ENCODE assay signal across 18 mouse cellular contexts in genomic region chr11:70679894-70680293, GRCm38 (mm10). TPM values are rescaled to one million over a fixed set of nuclear protein-coding genes. Genes with fewer than 3 reads are reported as not detected.
DNase-seq lines count a peak whose midpoint lies in the region; ATAC-seq and TF ChIP-seq lines count a peak whose summit lies in the region.
"Had no signal": no experiment of that assay in that cellular context is flagged by ENCODE, and none has a peak within 500 bp of the region (broad histone marks: within the 10 kb centered on the region; RNA-seq: fewer than 3 reads in every experiment).

No protein-coding gene starts in this region.

- H3K79me2 ChIP-seq in CH12.LX (replicated peaks; ENCODE audit: control insufficient read depth, extremely low read depth, insufficient read depth, poor library complexity, severe bottlenecking) = no peaks in the 10 kb centered on the region

- H3K36me3 ChIP-seq in CH12.LX (replicated peaks in 1 of 2; ENCODE audit: control insufficient read depth in 1 of 2, insufficient read depth in 1 of 2, low read length in 1 of 2) = peaks cover 64 to 93% of the 10 kb centered on the region in 2 experiments

- peak overlapping the region; percentile 24; the same call in 1 of the 2 replicates for H3K27ac ChIP-seq in layer of hippocampus, adult 2 months
- no peak overlapping the region for H3K27ac ChIP-seq in CH12.LX (ENCODE audit: insufficient read depth, low read depth)
- H3K27ac ChIP-seq: heart, adult 2 months; left cerebral cortex, adult 2 months; liver, embryonic 14.5 days; midbrain, embryonic 15.5 days had no signal

- no peak for TF ChIP-seq CTCF in layer of hippocampus, adult 2 months (conservative IDR thresholded peaks at IDR 0.05)
- TF ChIP-seq CTCF in CH12.LX (conservative IDR thresholded peaks at IDR 0.05 in 1 of 2, IDR thresholded peaks at IDR 0.05 in 1 of 2; ENCODE audit: low read depth in 2 of 2, low read length in 2 of 2) = no peak

- H3K9me3 ChIP-seq in CH12.LX (replicated peaks; ENCODE audit: low read length) = no peaks in the 10 kb centered on the region
- H3K9me3 ChIP-seq: midbrain, embryonic 15.5 days had no signal

- no peak for DNase-seq in layer of hippocampus, adult 2 months (ENCODE audit: low spot score in 2 of 2)
- DNase-seq in layer of hippocampus, adult 8-10 months (ENCODE audit: low spot score in 2 of 2) = no peak
- peak; percentile 76 for DNase-seq in CH12.LX (ENCODE audit: extremely low read depth)
- no peak for DNase-seq in gastrocnemius, adult 8-10 months (ENCODE audit: low spot score in 2 of 2)
- DNase-seq in kidney, adult 9 months = no peak
- DNase-seq: adrenal gland, adult 8-10 months; cerebellum, adult 18-20 months; heart, postnatal 10 days; kidney, postnatal 14 days; thymus, postnatal 36 days had no signal

- dilution Hi-C loops in CH12.LX (cut with MboI; ENCODE audit: extremely low pct_ligation_motif_present, extremely low pct_unique_long_range_greater_than_20kb, low sequenced_read_pairs) = no loop called here

- H3K9ac ChIP-seq in CH12.LX (ENCODE audit: insufficient read depth, low read depth) = no peak overlapping the region
- H3K9ac ChIP-seq: liver, embryonic 14.5 days; midbrain, embryonic 15.5 days had no signal

- H3K4me2 ChIP-seq in CH12.LX (ENCODE audit: insufficient read depth, low read depth, poor library complexity, severe bottlenecking) = no peak overlapping the region
- H3K4me2 ChIP-seq: midbrain, embryonic 15.5 days had no signal

- TF ChIP-seq RAD21 in CH12.LX (IDR thresholded peaks at IDR 0.05; ENCODE audit: low read depth, low read length) = no peak

- no peak overlapping the region for H3K4me3 ChIP-seq in layer of hippocampus, adult 2 months
- H3K4me3 ChIP-seq in CH12.LX (replicated peaks in 1 of 3; ENCODE audit: low read depth in 2 of 3, low read length in 2 of 3, poor library complexity in 1 of 3) = no peak overlapping the region
- H3K4me3 ChIP-seq: heart, adult 2 months; left cerebral cortex, adult 2 months; midbrain, embryonic 15.5 days had no signal

- ATAC-seq in granulocyte monocyte progenitor cell, adult 5-6 weeks (replicated peaks; ENCODE audit: poor library complexity, severe bottlenecking) = peak; percentile 98
- peak; percentile 98 for ATAC-seq in megakaryocyte, adult 5-6 weeks (ENCODE audit: poor library complexity, severe bottlenecking)
- ATAC-seq in CD4-positive, CD25-positive, alpha-beta regulatory T cell, adult 4 months = no peak
- ATAC-seq: forebrain, embryonic 16.5 days; midbrain, embryonic 15.5 days had no signal

- no peak for TF ChIP-seq POLR2A in CH12.LX (IDR thresholded peaks at IDR 0.05; ENCODE audit: low read depth, low read length)

- in situ Hi-C loops in CH12.LX (cut with MboI; ENCODE audit: low pct_ligation_motif_present, low pct_unique_long_range_greater_than_20kb, low sequenced_read_pairs) = no loop called here

- no peak for TF ChIP-seq EP300 in CH12.LX (IDR thresholded peaks at IDR 0.05; ENCODE audit: low read length)

- H3K4me1 ChIP-seq in CH12.LX (ENCODE audit: control insufficient read depth in 1 of 2, insufficient read depth in 2 of 2) = peaks cover 0 to 60% of the 10 kb centered on the region in 2 experiments

- no peaks in the 10 kb centered on the region for H3K27me3 ChIP-seq in CH12.LX (replicated peaks)
- H3K27me3 ChIP-seq: midbrain, embryonic 15.5 days had no signal

TF ChIP-seq in CH12.LX, 34 proteins besides CTCF, POLR2A, EP300 and RAD21:
- TF ChIP-seq ZNF384 (IDR thresholded peaks at IDR 0.05; ENCODE audit: low read depth, low read length) (peak; percentile 34; the same call in 1 of the 2 replicates), MXI1 (IDR thresholded peaks at IDR 0.05; ENCODE audit: low read depth, low read length) (no peak)

RNA-seq across cellular contexts. Expression of gene Camta2, which starts 8.0 kb away (rescaled TPM):
- 100 to 1,000 TPM; 387 to 403 TPM for total RNA-seq in layer of hippocampus, adult 2 months (2021)
- 100 to 1,000 TPM; 291 to 332 (median 307) TPM for total RNA-seq in layer of hippocampus, adult 8-10 months (2022)
- total RNA-seq in CH12.LX (2012; rRNA removed) = 4.0 and 4.9 TPM in 2 replicates
- total RNA-seq in CH12.LX (2014; rRNA removed) = 0.70 and 1.0 TPM in 2 replicates
- polyA plus RNA-seq in CH12.LX (2012; ENCODE audit: insufficient read length, low read depth) = 13.3 and 17.0 TPM in 2 replicates
- total RNA-seq in granulocyte monocyte progenitor cell, adult 5-6 weeks (2014; fragmentation: Nextera tagmentation) = 18.7 and 25.2 TPM in 2 replicates
- 1.5 and 3.0 TPM in 2 replicates for total RNA-seq in granulocyte monocyte progenitor cell, adult 5-6 weeks (2017)
- 24.5 and 27.0 TPM in 2 replicates for total RNA-seq in megakaryocyte, adult 5-6 weeks (2015)
- total RNA-seq in megakaryocyte, adult 5-6 weeks (2017) = 6.4 and 12.5 TPM in 2 replicates
- 10 to 100 TPM; 35.2 to 43.1 (median 39.3) TPM for total RNA-seq in gastrocnemius, adult 8-10 months (2022)
- polyA plus RNA-seq in CD4-positive, CD25-positive, alpha-beta regulatory T cell, adult 4 months (2017; shearing (Covaris generic)) = 10 to 100 TPM; 12.2 to 15.8 TPM

RNA-seq across cellular contexts. Expression of gene Spag7, which starts 10.7 kb away (rescaled TPM):
- 10 to 100 TPM; 50.8 to 54.7 TPM for total RNA-seq in layer of hippocampus, adult 2 months (2021)
- total RNA-seq in layer of hippocampus, adult 8-10 months (2022) = 10 to 100 TPM; 47.4 to 54.8 (median 51.8) TPM
- total RNA-seq in CH12.LX (2012; rRNA removed) (96.3 and 105 TPM in 2 replicates), CH12.LX (2014; rRNA removed) (86.9 and 93.5 TPM in 2 replicates)
- 120 and 161 TPM in 2 replicates for polyA plus RNA-seq in CH12.LX (2012; ENCODE audit: insufficient read length, low read depth)
- total RNA-seq in granulocyte monocyte progenitor cell, adult 5-6 weeks (2014; fragmentation: Nextera tagmentation) = 91.0 and 130 TPM in 2 replicates
- 46.8 and 49.8 TPM in 2 replicates for total RNA-seq in granulocyte monocyte progenitor cell, adult 5-6 weeks (2017)
- 78.5 and 83.3 TPM in 2 replicates for total RNA-seq in megakaryocyte, adult 5-6 weeks (2015)
- 67.0 and 83.5 TPM in 2 replicates for total RNA-seq in megakaryocyte, adult 5-6 weeks (2017)
- total RNA-seq in gastrocnemius, adult 8-10 months (2022) = 10 to 100 TPM; 77.0 to 99.5 (median 81.7) TPM
- polyA plus RNA-seq in CD4-positive, CD25-positive, alpha-beta regulatory T cell, adult 4 months (2017; shearing (Covaris generic)) = 100 to 1,000 TPM; 126 to 132 TPM

RNA-seq across cellular contexts. Expression of gene Inca1, which starts 20.1 kb away (rescaled TPM):
- total RNA-seq in layer of hippocampus, adult 2 months (2021) = 1 to 10 TPM; 2.9 to 5.0 TPM
- 1 to 10 TPM; 3.8 to 6.5 (median 4.7) TPM for total RNA-seq in layer of hippocampus, adult 8-10 months (2022)
- total RNA-seq in CH12.LX (2012; rRNA removed) (1.3 and 1.7 TPM in 2 replicates), CH12.LX (2014; rRNA removed) (1.9 and 3.4 TPM in 2 replicates)
- 3.8 and 4.4 TPM in 2 replicates for polyA plus RNA-seq in CH12.LX (2012; ENCODE audit: insufficient read length, low read depth)
- total RNA-seq in granulocyte monocyte progenitor cell, adult 5-6 weeks (2014; fragmentation: Nextera tagmentation) = not detected in 2 replicates
- not detected in 2 replicates for total RNA-seq in granulocyte monocyte progenitor cell, adult 5-6 weeks (2017)
- total RNA-seq in megakaryocyte, adult 5-6 weeks (2015) = not detected in 2 replicates
- 0.57 TPM in 1 of 2 replicates, not detected in the other for total RNA-seq in megakaryocyte, adult 5-6 weeks (2017)
- total RNA-seq in gastrocnemius, adult 8-10 months (2022) = 1 to 10 TPM; 4.1 to 5.6 (median 4.3) TPM
- polyA plus RNA-seq in CD4-positive, CD25-positive, alpha-beta regulatory T cell, adult 4 months (2017; shearing (Covaris generic)) = 1 to 10 TPM in 1 of 2 experiments, under 1 TPM in 1; 0.30 to 1.2 TPM

RNA-seq across cellular contexts. Expression of gene Kif1c, which starts 20.5 kb away (rescaled TPM):
- 10 to 100 TPM; 76.5 to 89.8 TPM for total RNA-seq in layer of hippocampus, adult 2 months (2021)
- 10 to 100 TPM; 71.2 to 92.9 (median 83.9) TPM for total RNA-seq in layer of hippocampus, adult 8-10 months (2022)
- total RNA-seq in CH12.LX (2012; rRNA removed) (36.9 and 38.0 TPM in 2 replicates), CH12.LX (2014; rRNA removed) (11.0 and 11.6 TPM in 2 replicates)
- 31.7 and 32.3 TPM in 2 replicates for polyA plus RNA-seq in CH12.LX (2012; ENCODE audit: insufficient read length, low read depth)
- total RNA-seq in granulocyte monocyte progenitor cell, adult 5-6 weeks (2014; fragmentation: Nextera tagmentation) = 3.6 and 8.3 TPM in 2 replicates
- 4.5 and 5.7 TPM in 2 replicates for total RNA-seq in granulocyte monocyte progenitor cell, adult 5-6 weeks (2017)
- 6.7 and 7.7 TPM in 2 replicates for total RNA-seq in megakaryocyte, adult 5-6 weeks (2015)
- total RNA-seq in megakaryocyte, adult 5-6 weeks (2017) = 17.4 and 21.6 TPM in 2 replicates
- 100 to 1,000 TPM; 605 to 698 (median 679) TPM for total RNA-seq in gastrocnemius, adult 8-10 months (2022)
- polyA plus RNA-seq in CD4-positive, CD25-positive, alpha-beta regulatory T cell, adult 4 months (2017; shearing (Covaris generic)) = 1 to 10 TPM; 1.0 to 1.1 TPM

RNA-seq across cellular contexts. Expression of gene Eno3, which starts 22.9 kb away (rescaled TPM):
- total RNA-seq in layer of hippocampus, adult 2 months (2021) = 1 to 10 TPM; 6.6 to 7.9 TPM
- total RNA-seq in layer of hippocampus, adult 8-10 months (2022) = 10 to 100 TPM in 3 of 4 experiments, 1 to 10 TPM in 1; 10.0 to 14.5 (median 11.2) TPM
- total RNA-seq in CH12.LX (2012; rRNA removed) (11.0 and 11.2 TPM in 2 replicates), CH12.LX (2014; rRNA removed) (22.9 and 23.0 TPM in 2 replicates)
- 26.4 and 27.5 TPM in 2 replicates for polyA plus RNA-seq in CH12.LX (2012; ENCODE audit: insufficient read length, low read depth)
- 14.9 and 18.9 TPM in 2 replicates for total RNA-seq in granulocyte monocyte progenitor cell, adult 5-6 weeks (2014; fragmentation: Nextera tagmentation)
- 4.5 and 5.9 TPM in 2 replicates for total RNA-seq in granulocyte monocyte progenitor cell, adult 5-6 weeks (2017)
- total RNA-seq in megakaryocyte, adult 5-6 weeks (2015) = 6.3 and 7.8 TPM in 2 replicates
- total RNA-seq in megakaryocyte, adult 5-6 weeks (2017) = 5.9 and 8.2 TPM in 2 replicates
- total RNA-seq in gastrocnemius, adult 8-10 months (2022) = 1,000 to 10,000 TPM; 7,027 to 9,270 (median 7,380) TPM
- 10 to 100 TPM; 32.6 to 32.7 TPM for polyA plus RNA-seq in CD4-positive, CD25-positive, alpha-beta regulatory T cell, adult 4 months (2017; shearing (Covaris generic))

Comparison
In these comparisons a context has a peak if more than half of its experiments do, and no peak if none do; other contexts are left out.
1. RNA of gene Camta2, which starts 8.0 kb away (total RNA-seq): 387 to 403 TPM in layer of hippocampus, adult 2 months and 291 to 332 TPM in layer of hippocampus, adult 8-10 months; 35.2 to 43.1 TPM in gastrocnemius, adult 8-10 months, 6.4 to 27.0 TPM in megakaryocyte, adult 5-6 weeks, 1.5 to 25.2 TPM in granulocyte monocyte progenitor cell, adult 5-6 weeks and 0.70 to 4.9 TPM in CH12.LX; every median in the first group is over 4 times any median in the second.